Mouse (Mus musculus) neural tube, embryonic 11.5 days (tissue): Measurements from ENCODE around the gene Fam207a. TPM values are rescaled to one million over a fixed set of nuclear protein-coding genes. Genes with fewer than 3 reads are reported as not detected.
A peak's percentile ranks its signal among the peaks of the same experiment; 100 is the strongest.

Source experiments
- ATAC-seq: fragments of 200-750 bp; cut with Nextera tagmentation; 2 replicates; pipeline ENCODE4 v1.8.0; 2017; ENCODE audit warnings: moderate number of reproducible peaks, mild to moderate bottlenecking, moderate TSS enrichment, moderate library complexity; ENCODE audit not compliant: insufficient read depth, low FRiP score, low TSS enrichment
- DNase-seq: peaks from one replicate; pipeline ENCODE4 v3.0.0-alpha.2; 2015; ENCODE audit warnings: low spot score
- H3K27ac ChIP-seq: fragments of 300-500 bp; sonication (generic); 2 replicates; pipeline ENCODE4 v1.5.1; 2014; ENCODE audit warnings: low read depth, mild to moderate bottlenecking, low read length
- H3K27me3 ChIP-seq: fragments of 300-500 bp; sonication (generic); 2 replicates; pipeline ENCODE4 v1.6.1; 2014; ENCODE audit warnings: mild to moderate bottlenecking, low read length, mixed read lengths; ENCODE audit not compliant: control insufficient read depth, insufficient read depth
- H3K36me3 ChIP-seq: fragments of 300-500 bp; sonication (generic); 2 replicates; pipeline ENCODE4 v1.6.1; 2014; ENCODE audit warnings: mild to moderate bottlenecking, low read length, moderate library complexity, mixed read lengths; ENCODE audit not compliant: control insufficient read depth, insufficient read depth
- H3K4me1 ChIP-seq: fragments of 300-500 bp; sonication (generic); 2 replicates; pipeline ENCODE4 v1.6.1; 2014; ENCODE audit warnings: low read length, mixed read lengths; ENCODE audit not compliant: control insufficient read depth, insufficient read depth
- H3K4me2 ChIP-seq: fragments of 300-500 bp; sonication (generic); 2 replicates; pipeline ENCODE4 v1.6.1; 2014; ENCODE audit warnings: low read depth, mild to moderate bottlenecking, moderate library complexity
- H3K4me3 ChIP-seq: fragments of 300-500 bp; sonication (generic); 2 replicates; pipeline ENCODE4 v1.5.1; 2014; ENCODE audit warnings: low read depth, low read length
- H3K9ac ChIP-seq: fragments of 300-500 bp; sonication (generic); 2 replicates; pipeline ENCODE4 v1.6.1; 2014; ENCODE audit warnings: mild to moderate bottlenecking, low read length
- H3K9me3 ChIP-seq: fragments of 300-500 bp; sonication (generic); 2 replicates; pipeline ENCODE4 v1.6.1; 2016; ENCODE audit warnings: low read length; ENCODE audit not compliant: control insufficient read depth
- WGBS: fragments of 180-500 bp; shearing (Covaris S2); extraction: QIAGEN DNeasy Blood & Tissue Kit; methylation state at CpG from one replicate; pipeline ENCODE4 v1.1.7; 2014; 5-methylcytosine and 5-hydroxymethylcytosine counted together
- polyA plus RNA-seq: library from polyadenylated mRNA; unstranded; fragments of >200 nt; fragmentation: Nextera tagmentation; extraction: Ambion mirVana; gene quantifications from 2 replicates; pipeline ENCODE4 v1.2.1, GENCODE M21; 2014

Fam207a gene
- polyA plus RNA-seq, 1 experiment from 2014 or later: 49.0 TPM

GRCm38 (mm10) chr10:77457701-77458100, 57.9 kb downstream of the Fam207a start:
- 89% methylated on average over 3 of the region's 3 CpGs for WGBS
- no peak for ATAC-seq

GRCm38 (mm10) chr10:77456507-77456906, 59.1 kb downstream of the Fam207a start:
- Histone ChIP-seq H3K9ac (no peak overlapping the region), H3K27me3 (no peaks in the 10 kb centered on the region), H3K9me3 (no peaks in the 10 kb centered on the region), H3K4me1 (no peaks in the 10 kb centered on the region), H3K4me3 (no peak overlapping the region), H3K36me3 (no peaks in the 10 kb centered on the region), H3K27ac (no peak overlapping the region), H3K4me2 (no peak overlapping the region)
- DNase-seq (no peak), ATAC-seq (no peak)
- 49% methylated on average over 7 of the region's 7 CpGs for WGBS

More at GRCm38 (mm10) chr10:77457701-77458100, 57.9 kb downstream of the Fam207a start:
- Histone ChIP-seq H3K4me3 (no peak overlapping the region), H3K4me2 (no peak overlapping the region), H3K27me3 (no peaks in the 10 kb centered on the region), H3K27ac (no peak overlapping the region), H3K9me3 (no peaks in the 10 kb centered on the region), H3K9ac (no peak overlapping the region), H3K4me1 (no peaks in the 10 kb centered on the region), H3K36me3 (no peaks in the 10 kb centered on the region)
- DNase-seq: no peak

- Histone ChIP-seq H3K4me1 (no peaks in the 10 kb centered on the region), H3K9me3 (no peaks in the 10 kb centered on the region), H3K4me3 (no peak overlapping the region), H3K36me3 (no peaks in the 10 kb centered on the region), H3K27me3 (no peaks in the 10 kb centered on the region), H3K9ac (no peak overlapping the region), H3K4me2 (no peak overlapping the region), H3K27ac (no peak overlapping the region)
- DNase-seq: no peak
- 88% methylated on average over 14 of the region's 14 CpGs for WGBS
- no peak for ATAC-seq
Observed at GRCm38 (mm10) chr10:77455251-77456010, 60.2 kb downstream of the Fam207a start.

- no peaks in the 10 kb centered on the region for H3K36me3 ChIP-seq
- ATAC-seq (no peak), DNase-seq (no peak)
- no peak overlapping the region for H3K4me2 ChIP-seq
- no peak overlapping the region for H3K4me3 ChIP-seq
- H3K9ac ChIP-seq: no peak overlapping the region
- 81% methylated on average over 6 of the region's 6 CpGs for WGBS
- H3K9me3 ChIP-seq: no peaks in the 10 kb centered on the region
- no peaks in the 10 kb centered on the region for H3K27me3 ChIP-seq
- H3K4me1 ChIP-seq: no peaks in the 10 kb centered on the region
- H3K27ac ChIP-seq: no peak overlapping the region
Observed at GRCm38 (mm10) chr10:77454795-77455194, 60.8 kb downstream of the Fam207a start.

GRCm38 (mm10) chr10:77451822-77452221, 63.8 kb downstream of the Fam207a start:
- H3K4me2 ChIP-seq: no peak overlapping the region
- peaks cover 4% of the 10 kb centered on the region; the same call in 1 of the 2 replicates for H3K4me1 ChIP-seq
- no peak overlapping the region for H3K4me3 ChIP-seq
- no peaks in the 10 kb centered on the region for H3K27me3 ChIP-seq
- 86% methylated on average over 4 of the region's 4 CpGs for WGBS
- H3K9me3 ChIP-seq: no peaks in the 10 kb centered on the region
- DNase-seq (no peak), ATAC-seq (no peak)
- no peak overlapping the region for H3K27ac ChIP-seq
- H3K9ac ChIP-seq: no peak overlapping the region
- H3K36me3 ChIP-seq: no peaks in the 10 kb centered on the region

- no peak for DNase-seq
- H3K4me3 ChIP-seq: no peak overlapping the region
Observed at GRCm38 (mm10) chr10:77450159-77450464, 65.5 kb downstream of the Fam207a start.

GRCm38 (mm10) chr10:77449315-77450158, 66.0 kb downstream of the Fam207a start:
- DNase-seq (peak; percentile 31), ATAC-seq (no peak)
- H3K27ac ChIP-seq: no peak overlapping the region
- no peaks in the 10 kb centered on the region for H3K36me3 ChIP-seq
- H3K4me1 ChIP-seq: peaks cover 4% of the 10 kb centered on the region; the same call in 1 of the 2 replicates
- no peaks in the 10 kb centered on the region for H3K27me3 ChIP-seq
- H3K9ac ChIP-seq: no peak overlapping the region
- no peaks in the 10 kb centered on the region for H3K9me3 ChIP-seq
- peak overlapping the region; percentile 13; the same call in 1 of the 2 replicates for H3K4me2 ChIP-seq
- no peak overlapping the region for H3K4me3 ChIP-seq
- 49% methylated on average over 23 of the region's 23 CpGs for WGBS

More at GRCm38 (mm10) chr10:77450159-77450464, 65.5 kb downstream of the Fam207a start:
- Histone ChIP-seq H3K27ac (no peak overlapping the region), H3K4me1 (peaks cover 4% of the 10 kb centered on the region; the same call in 1 of the 2 replicates), H3K4me2 (no peak overlapping the region), H3K36me3 (no peaks in the 10 kb centered on the region), H3K27me3 (no peaks in the 10 kb centered on the region), H3K9ac (no peak overlapping the region), H3K9me3 (no peaks in the 10 kb centered on the region)
- no peak for ATAC-seq

GRCm38 (mm10) chr10:77448698-77449247, 66.8 kb downstream of the Fam207a start:
- Histone ChIP-seq H3K27ac (no peak overlapping the region), H3K36me3 (no peaks in the 10 kb centered on the region), H3K4me3 (no peak overlapping the region), H3K9ac (no peak overlapping the region), H3K9me3 (no peaks in the 10 kb centered on the region), H3K4me1 (peaks cover 4% of the 10 kb centered on the region; the same call in 1 of the 2 replicates), H3K4me2 (no peak overlapping the region; the same call in 1 of the 2 replicates), H3K27me3 (no peaks in the 10 kb centered on the region)
- DNase-seq: no peak
- ATAC-seq: no peak
- WGBS: 75% methylated on average over 6 of the region's 6 CpGs
